Mouse (Mus musculus) heart, adult 8-10 months (tissue): ENCODE measurements around the gene Stap2. TPM values are rescaled to one million over a fixed set of nuclear protein-coding genes. Genes with fewer than 3 reads are reported as not detected.

Experiments used
- DNase-seq: peaks from one replicate; pipeline ENCODE4 v3.0.0; 2022; ENCODE audit warnings: low spot score
- total RNA-seq, 4 experiments: library from RNA; stranded (reverse); gene quantifications; 2 replicates each; pipeline ENCODE4 v1.2.4; 2022

Stap2 gene
- total RNA-seq, 4 experiments from 2014 or later = 11.8 to 17.5 (median 14.4) TPM

DNA sequence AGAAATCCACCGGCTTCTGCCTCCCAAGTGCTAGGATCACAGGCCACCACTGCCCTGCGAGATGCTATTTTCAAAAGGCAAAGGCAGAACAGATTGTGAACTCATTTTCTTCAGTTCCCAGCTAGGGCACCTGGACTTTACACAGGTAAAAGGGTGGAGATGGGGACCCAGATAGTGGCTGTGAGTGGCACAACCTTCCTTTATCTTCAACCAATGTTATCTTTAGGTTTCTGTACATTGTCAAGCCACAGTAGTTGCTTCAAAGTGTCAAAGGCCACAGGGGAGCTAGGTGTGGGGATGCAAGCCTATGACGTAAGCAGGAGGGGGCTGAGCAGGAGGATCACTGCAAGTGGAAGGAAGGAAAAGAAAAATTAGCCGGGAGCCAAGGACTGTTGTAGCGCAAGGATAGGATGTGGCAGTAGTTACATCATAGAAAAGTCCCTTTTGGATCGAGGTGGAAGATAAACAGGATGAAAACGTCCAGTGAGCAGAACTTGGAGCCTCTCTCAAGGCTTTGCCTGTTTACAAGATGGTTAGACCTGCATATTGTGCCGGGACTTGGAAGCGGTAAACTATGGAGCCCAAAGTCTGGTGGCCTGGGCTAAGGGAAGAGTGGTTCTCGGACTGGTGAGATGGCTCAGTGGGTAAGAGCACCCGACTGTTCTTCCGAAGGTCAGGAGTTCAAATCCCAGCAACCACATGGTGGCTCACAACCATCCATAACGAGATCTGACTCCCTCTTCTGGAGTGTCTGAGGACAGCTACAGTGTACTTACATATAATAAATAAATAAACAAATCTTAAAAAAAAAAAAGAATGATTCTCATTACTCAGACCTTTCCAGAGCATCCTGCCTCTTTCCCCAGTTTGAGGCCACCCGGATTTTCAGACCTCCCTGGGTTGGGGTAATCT is 2.3 kb upstream of the Stap2 start:
- DNase-seq = no peak

DNA sequence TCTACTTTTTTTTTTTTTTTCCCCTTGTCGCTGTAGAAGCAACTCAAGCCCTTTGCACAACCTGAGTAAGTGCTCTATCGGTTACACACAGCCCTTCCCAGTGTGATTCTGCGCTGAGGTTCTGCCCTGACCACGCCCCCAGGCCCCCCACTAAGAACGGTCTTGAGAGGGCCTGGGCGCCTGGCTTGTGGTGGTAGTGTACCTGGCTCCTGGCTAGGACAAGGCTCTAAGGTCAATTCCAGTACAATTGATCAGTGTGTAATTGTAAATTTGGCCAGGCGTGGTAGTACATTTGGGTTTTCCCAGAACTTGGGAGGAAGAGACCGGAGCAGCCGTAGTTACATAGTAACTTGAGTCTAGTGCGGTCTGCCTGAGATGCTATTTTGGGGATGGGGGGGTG is 1.6 kb upstream of the Stap2 start:
- DNase-seq = no peak

DNA sequence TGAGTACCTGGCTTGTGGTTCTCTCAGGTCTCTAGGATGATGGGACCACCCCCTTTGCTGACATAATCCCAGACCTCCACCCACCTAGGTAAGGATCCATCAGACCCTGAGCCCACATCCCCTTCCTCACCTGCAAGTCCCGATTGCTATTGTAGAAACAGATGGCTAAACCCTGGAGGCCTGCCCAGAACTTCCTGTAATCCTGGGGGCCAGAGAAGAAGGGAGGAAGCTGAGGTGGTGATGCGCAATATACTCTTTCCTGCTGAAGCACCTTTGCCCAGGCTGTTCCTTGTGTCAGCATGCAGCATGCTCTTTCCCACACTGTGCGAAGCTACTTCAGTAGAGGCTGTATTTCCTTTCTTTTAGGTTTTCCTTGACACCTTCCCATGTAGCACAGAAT is 2.4 kb downstream of the Stap2 start:
- no peak for DNase-seq

DNA sequence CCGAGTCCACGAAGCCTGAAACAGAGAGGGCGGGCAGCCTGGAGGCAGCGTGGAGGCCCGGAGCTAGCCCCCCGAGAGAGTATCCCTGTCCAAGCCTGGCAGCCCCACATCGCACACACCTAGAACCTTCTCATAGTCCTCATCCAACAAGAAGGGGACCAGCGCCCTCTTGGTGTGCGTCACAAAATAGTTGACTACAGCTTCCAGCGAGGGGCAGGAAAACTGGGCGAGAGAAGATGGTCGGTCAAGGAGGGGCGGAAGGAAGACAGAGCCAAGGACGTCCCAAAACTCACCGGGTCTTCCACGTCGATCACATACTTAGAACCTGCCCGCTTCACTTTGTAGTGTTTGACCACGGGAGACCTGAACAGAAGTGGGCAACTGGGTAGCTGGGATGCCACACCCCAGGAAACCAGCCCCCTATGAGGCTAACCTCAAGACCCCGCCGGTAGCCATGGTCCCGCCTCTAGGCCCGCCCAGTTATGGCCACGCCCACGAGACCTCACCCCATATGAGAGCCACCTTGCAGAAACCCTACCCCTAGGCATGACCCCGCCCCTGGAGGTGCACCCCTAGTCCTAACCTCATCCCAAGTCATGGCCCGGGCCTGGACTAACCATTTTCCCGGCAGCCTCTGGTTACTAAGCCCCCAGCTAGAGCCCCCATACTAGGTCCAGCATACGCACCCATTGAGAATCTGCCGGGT is 5.4 kb downstream of the Stap2 start:
- no peak for DNase-seq

DNA sequence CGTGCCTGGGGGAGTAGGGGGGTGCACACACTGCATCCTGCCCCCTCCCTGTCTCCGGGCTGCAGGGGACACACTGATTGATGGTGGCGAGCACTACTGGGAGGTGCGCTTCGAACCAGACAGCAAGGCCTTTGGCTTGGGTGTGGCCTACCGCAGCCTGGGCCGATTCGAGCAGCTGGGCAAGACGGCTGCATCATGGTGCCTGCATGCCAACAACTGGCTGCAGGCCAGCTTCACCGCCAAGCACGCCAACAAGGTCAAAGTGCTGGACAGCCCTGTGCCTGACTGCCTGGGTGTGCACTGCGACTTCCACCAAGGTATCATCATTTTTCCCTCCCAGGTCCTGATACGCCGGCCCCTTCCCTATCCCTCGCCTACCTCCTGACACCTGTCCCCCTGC is 9.4 kb downstream of the Stap2 start:
- no peak for DNase-seq

DNA sequence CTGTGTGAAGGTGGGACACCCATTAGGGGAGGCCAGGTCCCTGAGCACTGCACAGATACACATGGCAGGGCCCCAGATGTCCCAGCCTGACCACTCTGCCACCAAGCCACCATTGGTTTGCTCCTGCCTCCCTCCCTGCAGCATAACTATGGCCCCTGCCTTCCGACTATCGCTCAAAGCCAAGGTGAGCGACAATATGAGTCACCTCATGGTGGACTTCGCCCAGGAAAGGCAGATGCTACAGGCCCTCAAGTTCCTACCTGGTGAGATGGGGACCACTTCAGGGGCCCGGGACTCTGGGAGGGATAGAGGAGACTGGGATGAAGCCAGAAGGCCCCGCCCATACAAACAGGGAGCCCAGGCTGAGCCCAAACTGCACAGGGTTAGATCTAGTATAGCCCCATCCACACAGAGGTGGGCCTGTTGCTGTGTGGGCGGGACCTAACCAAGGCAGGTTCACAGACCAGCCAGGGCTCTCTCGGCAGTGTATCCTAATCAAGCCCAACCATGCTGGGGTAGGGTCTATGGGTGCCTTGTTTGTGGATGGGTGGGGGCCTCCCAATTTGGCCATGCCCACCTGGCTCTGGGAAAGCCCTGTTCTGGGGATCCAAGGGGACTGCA is 15.0 kb downstream of the Stap2 start:
- no peak for DNase-seq

DNA sequence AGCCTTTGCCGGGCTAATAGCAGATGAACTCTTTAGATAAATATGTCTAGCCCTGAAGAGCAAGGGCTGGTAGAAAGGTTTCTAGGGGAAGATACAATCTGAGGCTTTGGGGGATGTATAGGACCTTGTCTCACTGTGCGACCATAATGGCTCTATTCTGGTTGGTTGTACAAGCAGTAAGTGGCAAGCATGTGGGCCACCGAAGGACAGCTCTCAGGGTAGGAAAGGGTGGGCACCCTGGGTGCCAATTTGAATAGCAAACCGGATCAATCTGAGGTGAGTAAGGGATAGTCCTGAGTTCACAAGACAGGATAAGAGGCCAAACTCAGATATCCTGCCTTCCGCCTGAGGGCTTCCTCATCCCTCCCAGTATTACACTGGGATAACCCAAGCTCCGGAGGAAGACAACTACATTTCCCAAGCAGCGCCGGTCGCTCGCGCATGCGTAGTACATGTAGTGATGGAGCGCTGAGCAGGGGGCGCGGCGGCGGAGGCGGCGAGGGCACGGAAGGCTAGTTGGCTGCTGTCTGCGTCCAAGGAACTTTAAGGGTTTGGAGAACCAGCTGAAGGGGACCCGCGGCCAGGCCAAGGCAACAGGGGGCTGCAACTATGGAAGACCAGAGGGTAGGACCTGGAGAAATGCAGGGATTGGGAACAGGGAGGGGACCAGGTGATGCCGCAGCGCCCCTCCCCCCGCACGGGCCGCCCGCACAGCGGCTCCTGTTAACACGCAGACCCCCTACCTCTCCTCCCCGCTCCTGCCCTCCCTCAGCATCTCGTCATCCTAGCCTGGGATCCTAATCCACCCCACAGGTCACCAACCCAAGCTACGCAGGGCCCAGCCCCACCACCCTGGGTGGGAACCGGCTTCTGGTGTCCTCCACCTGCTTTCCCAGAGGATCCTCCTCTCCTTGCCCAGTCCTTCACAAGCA is 19.1 kb downstream of the Stap2 start, which contains the start of gene Fsd1:
TSS of gene Fsd1 (plus strand) at position 480 of the 932 bp plus-strand sequence.
- DNase-seq = no peak

DNA sequence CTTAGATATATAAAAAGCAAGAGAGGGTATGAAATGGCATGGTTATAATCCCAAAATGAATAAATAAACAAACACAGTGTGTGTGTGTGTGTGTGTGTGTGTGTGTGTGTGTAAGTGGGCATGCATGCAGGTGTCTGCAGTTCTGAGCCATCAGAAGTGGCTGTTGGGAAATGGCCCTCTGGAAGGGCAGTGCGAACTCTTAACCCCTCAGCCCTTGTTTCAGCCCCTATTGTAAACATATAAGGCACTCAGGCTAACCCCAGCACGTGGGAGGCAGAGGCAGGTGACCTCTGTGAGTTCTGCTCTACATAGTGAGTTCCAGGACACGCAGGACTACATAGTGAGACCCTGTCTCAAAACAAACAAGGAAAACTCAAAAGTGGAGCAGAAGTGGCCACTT is 28.1 kb downstream of the Stap2 start:
- DNase-seq = no peak

DNA sequence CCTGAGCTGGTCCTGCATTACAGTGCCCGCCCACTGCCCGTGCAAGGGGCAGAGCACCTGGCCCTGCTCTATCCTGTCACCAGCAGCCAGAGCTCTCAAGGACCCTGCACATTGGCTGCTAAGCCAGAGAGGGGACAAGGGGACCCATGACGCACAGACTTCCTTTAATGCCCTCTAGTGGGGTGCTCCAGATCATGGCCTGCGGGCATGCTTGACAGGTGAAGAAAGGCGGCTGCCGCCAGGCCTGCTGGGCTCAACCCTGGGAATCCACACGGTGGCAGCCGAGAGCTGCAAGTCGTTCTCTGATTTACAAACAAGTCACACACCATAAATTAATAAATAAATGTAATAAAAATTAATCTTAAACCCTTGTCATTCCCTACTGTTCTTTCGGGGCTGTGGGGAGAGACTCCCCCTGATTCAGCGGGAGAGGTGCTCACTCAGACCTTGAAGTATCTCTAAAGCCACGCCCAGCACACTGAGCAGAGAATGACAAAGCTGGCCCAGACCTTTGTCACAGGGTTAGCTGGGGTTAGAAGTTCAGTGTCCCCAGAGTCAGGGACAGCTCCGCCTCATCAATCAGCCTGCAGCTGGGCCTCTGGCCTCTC is 29.0 kb downstream of the Stap2 start:
- DNase-seq = peak; percentile 67

DNA sequence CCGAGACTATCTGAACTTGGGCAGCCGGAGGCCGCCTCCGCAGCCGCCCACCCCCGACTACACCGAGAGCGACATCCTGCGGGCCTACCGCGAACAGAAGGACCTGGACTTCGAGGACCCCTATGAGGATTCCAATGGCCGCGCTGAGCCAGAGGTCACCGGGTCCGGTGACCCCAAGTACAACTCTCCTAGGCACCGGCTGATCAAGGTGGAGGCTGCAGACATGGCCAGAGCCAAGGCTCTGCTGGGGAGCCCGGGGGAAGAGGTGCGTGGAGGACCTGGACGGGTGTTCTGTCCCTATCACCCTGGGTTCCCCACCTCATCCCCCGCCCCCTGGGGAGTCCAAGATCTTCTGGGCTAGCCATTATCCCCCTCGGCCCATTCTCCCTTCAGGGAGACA is 33.9 kb downstream of the Stap2 start:
- DNase-seq = no peak

DNA sequence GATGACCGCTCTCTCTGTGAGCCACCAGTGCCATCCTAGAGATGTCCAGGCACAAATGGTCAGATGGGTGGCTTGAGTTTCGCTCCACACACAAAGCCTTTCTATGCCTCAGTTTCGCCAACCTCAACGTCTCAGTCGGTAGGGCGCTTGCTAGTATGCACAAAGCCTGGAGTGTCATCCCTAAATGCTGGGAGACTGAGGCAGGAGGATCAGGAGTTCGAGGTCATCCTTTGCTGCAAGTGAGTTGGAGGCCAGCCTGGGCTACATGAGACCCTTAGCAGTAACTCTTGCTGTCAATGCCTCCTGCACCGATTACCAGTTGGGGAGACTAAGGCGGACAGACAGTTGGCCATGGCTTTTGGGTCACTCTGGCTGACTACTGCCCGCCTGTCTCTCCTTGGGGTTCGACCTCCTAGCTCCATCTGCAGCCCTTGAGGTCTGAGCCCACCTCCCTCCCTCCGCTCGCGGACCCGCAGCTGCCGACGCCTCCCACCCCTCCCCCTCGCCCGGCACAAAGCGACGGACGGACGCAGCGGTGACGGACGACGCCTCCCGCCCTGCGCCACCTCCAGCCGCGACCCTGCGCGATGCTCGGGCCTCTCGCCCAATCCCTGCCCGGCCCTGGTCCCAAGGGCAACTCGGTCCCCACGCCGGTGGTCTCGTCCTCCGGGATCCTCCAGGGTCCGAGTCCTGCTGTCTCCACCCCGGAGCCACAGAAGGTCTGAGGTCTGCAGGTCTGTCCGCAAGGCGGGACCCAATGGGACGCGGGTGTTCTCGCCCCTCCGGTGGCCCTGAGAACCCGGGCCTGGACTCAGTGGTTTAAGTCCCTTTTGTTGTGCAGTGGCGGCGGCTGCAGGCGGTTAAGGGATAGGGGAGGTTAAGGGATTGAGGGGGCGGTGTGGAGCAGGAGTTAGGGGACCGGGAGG is 35.2 kb downstream of the Stap2 start, which contains the start of gene Shd:
TSS of gene Shd (plus strand) at position 502 of the 926 bp plus-strand sequence.
- DNase-seq = no peak

DNA sequence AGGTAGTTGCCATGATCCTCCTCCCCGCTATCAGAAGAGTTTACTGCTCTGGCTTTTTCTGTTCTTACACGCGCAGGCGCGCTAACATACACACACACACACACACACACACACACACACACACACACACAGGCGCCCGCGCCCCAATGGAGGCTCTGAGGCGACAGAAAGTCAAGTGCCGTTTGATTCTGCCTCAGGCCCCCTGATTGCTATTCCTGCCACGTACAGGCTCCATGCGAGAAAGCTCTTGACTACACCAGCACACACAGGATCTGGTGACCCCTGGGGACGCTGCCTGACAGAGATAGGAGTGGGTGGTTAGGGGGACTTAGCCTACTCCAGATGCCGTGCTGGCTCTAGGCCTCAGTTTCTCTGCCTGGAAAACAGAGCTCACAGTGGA is 35.8 kb downstream of the Stap2 start:
- DNase-seq = no peak

DNA sequence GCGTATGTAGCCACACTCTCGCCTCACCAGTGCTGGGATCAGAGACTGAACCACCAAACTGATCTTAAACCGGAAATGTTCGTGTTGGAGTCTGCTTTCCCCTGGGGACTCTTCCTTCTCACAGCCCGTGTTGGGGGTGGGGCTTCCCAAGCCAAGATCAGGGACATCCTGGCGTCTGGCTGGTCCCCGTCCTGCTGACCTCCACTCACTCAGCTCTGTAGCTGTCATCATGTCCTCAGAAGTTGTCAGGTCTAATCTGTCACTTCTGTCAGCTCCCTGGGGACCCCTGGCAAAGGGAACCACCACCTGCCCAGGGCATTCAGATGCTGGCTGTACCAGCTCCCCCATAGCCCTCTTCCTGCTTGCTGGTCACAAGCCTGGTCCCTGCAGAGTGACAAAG is 37.2 kb downstream of the Stap2 start:
- DNase-seq = no peak

DNA sequence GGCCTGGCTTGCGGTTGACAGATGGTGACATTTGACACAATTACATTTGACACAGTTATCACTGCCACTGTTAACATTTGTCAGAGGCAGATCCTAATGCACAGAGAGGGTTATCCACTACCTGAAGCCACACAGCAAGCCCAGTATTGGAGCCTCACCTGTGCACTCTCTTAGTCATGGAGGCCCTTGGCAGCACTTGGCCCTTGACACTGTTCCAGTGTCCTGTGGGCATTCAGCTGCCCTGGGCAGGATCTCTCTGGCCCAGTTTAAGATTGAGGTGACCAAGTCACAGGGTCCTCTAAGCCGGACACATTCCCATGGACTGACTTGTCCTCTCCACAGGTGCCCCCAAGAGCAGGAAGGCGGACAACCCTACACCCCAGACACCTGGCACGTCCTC is 38.2 kb downstream of the Stap2 start:
- no peak for DNase-seq

DNA sequence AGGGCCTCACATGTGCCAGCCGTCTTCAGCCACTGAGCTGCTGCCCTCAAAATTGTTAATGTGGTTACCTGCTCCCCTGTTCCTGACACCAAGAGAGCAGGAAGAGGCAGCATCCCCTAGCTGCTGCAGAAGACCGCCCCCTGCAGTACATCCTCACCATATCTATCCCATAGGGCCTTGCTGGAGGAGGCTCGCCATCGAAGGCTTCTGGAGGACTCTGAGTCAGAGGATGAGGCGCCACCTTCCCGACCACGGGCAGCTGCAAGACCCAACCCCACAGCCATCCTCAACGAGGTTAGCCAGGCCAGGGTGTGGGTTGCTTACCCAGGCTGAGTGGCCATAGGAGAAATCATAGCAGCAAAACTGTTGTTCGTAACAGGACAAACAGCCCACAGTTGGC is 40.4 kb downstream of the Stap2 start:
- no peak for DNase-seq

DNA sequence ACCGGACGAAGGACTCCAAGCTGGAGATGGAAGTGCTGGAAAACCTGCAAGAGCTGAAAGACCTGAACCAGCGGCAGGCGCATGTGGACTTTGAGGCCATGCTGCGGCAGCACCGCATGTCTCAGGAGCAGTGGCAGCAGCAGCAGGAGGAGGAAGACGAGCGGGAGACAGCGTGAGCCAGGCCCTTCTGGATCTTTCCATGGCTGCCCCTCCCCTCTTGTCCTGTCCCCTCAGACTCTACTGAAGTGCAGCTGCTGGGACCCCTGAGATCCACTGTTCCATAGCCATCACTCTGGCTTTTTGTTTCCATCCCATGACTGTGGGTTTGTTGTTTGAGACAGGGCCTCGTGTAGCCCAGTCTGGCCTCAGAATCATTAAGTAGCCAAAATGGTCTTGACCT is 40.9 kb downstream of the Stap2 start:
- no peak for DNase-seq

DNA sequence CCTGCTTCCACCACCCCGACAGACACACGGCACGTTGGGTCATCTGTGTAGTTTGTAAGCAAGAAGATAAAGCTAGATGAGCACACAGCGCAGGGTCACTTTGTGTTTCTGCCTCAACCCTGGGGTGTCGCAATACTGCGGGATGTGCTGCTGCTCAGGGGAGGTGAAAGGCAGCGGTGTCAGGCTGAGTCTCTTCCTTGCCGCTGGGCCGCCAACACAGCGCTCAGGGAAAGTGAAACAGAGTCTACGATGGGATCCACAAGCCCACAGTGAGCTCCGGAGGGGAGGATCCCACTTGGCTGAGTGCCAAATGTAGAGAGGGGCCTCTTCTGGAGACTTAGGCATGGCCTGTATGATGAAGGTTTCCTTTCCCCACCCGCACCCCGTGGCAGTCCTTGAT is 42.2 kb downstream of the Stap2 start:
- DNase-seq = no peak

DNA sequence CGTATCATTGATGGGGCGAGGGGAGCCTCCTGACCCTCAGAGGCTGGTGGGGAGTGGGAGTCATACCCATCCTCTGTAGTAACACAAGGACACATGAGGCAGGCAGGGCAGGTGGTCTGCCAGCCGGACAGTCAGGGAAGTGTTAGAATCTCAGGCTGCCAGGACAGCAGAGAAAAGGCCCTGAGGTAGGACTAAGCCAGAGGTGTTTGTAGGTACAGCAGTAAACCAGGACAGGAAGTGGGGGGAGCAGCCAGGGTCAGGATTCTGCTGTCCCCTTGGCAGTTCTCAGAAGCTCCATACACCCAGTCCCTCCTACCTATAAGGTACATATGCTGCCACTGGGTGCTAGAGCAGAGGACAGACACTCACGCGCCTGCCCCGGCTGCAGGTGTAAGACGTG is 43.8 kb downstream of the Stap2 start:
- no peak for DNase-seq

DNA sequence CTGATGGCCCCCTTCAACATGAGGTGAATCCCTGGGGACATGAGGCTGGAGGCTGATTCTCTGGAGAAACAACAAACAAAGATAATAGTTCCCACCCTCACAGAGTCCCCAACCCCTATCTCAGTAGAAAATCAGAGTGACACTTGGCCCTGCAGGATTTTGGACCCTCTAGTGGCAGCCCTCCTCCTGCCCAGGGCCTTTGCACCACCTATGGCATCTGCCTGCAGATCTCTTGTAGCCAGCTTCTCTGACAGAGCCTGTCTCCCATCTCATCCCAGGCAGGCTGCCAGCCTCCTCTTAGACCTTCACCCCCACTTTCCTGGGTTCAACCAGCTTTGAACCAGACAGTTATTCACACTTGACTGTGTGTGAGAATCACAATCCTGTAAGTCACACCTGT is 44.6 kb downstream of the Stap2 start:
- no peak for DNase-seq
